Mouse (Mus musculus) left cerebral cortex, adult 9 months (tissue): ENCODE measurements at regions not wholly inside any gene's neighbourhood (a gene's known extent, or its start where the extent isn't known, plus 50 kb on each side); places are given as distances from the start of the nearest gene placed in this dataset.

ENCODE experiments used
- DNase-seq, 2 experiments: peaks; one replicate each; pipeline ENCODE4 v3.0.0; 2022; ENCODE audit warnings: low spot score in 2 of 2

DNA sequence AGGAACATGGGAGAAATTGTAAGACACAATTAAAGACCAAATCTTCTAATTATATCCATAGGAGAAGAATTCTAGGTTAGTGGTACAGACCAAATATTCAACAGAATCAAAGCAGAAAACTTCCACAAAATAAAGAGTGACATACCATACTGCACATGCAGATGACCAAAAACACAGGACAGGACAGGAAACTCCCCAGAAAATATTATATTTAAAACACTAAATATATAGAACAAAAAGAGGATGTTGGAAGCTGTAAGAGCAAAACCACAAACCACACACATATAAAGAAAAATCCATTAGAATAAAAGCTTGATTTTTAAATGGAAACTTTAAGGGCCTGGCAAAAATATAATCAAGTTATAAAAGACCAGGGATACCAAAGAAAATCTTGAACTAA lies 66.5 kb downstream of the Htr1b start:
- DNase-seq, result no peak

DNA sequence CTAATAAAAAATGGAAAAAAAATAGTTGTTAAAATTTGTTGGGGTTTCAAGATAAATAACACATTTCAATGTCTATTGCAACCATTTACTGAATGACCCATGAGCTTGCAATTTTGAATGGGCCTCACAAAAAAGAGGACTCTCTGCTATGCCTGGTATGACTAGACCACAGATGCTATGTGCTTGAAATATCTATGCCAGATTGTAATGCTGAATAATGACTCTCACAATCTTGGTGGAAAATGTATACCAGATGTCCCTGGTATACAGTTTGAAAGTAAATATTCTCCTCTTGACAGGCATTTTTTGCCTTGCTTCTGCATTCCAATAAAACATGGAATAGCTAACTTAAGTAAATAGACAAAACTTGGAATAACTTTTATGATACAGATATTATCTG lies 95.3 kb downstream of the Htr1b start:
- DNase-seq, result peak in 1 of 2 experiments; percentile 10
